29 mouse cellular contexts compared by ENCODE assay signal in the genomic region with DNA sequence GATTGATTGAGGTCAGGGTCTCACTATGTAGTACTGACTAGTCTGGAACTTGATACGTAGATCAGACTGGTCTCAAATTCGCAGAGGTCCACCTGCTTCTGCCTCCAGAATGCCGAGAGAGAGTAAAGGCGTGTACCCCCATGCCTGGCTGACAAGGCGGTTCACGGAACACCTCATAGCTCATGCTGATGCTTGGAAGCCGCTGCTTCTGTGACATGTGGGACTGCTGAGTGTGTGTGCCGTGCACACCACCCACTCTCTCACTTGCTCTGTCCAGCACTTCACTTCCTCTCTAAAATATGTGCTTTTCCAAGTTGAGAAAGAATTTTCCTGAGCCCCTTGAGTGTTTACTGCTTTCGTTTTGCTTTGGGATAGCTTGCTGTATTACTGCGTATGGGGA. TPM values are rescaled to one million over a fixed set of nuclear protein-coding genes. Genes with fewer than 3 reads are reported as not detected.
DNase-seq lines count a peak whose midpoint lies in the region; ATAC-seq and TF ChIP-seq lines count a peak whose summit lies in the region.
"Had no signal": no experiment of that assay in that cellular context is flagged by ENCODE, and none has a peak within 500 bp of the region (broad histone marks: within the 10 kb centered on the region; RNA-seq: fewer than 3 reads in every experiment).

No protein-coding gene starts in this region.

- H3K9ac ChIP-seq in kidney, postnatal 0 days (ENCODE audit: low read depth, low read length): no peak overlapping the region
- H3K9ac ChIP-seq in kidney, embryonic 15.5 days: no peak overlapping the region
- H3K9ac ChIP-seq: embryonic facial prominence, embryonic 15.5 days; forebrain, embryonic 12.5 days; heart, embryonic 13.5 days; hindbrain, embryonic 14.5 days; limb, embryonic 12.5 days; liver, embryonic 15.5 days; midbrain, embryonic 15.5 days; neural tube, embryonic 15.5 days; stomach, embryonic 15.5 days had no signal

- no peak for DNase-seq in frontal cortex, postnatal 25 days (ENCODE audit: low spot score in 2 of 2)
- DNase-seq in kidney, postnatal 0 days (ENCODE audit: low spot score): peak; percentile 44
- peak; percentile 19 for DNase-seq in lung, postnatal 10 days
- DNase-seq in lung, postnatal 25 days (ENCODE audit: low spot score): no peak
- DNase-seq in left cerebral cortex, adult 11 months (ENCODE audit: low spot score): no peak
- DNase-seq: adrenal gland, postnatal 10 days; cerebellum, adult 11 months; cerebellum, postnatal 10 days; gastrocnemius, postnatal 25 days; heart, postnatal 14 days; kidney, postnatal 4 days; layer of hippocampus, postnatal 36 days; retina, postnatal 1 day; right cerebral cortex, postnatal 14 days had no signal

- WGBS in kidney, postnatal 0 days: 63% methylated on average over 10 of the region's 10 CpGs
- WGBS in kidney, embryonic 15.5 days: 66% methylated on average over 10 of the region's 10 CpGs

- no peaks in the 10 kb centered on the region for H3K9me3 ChIP-seq in kidney, postnatal 0 days (replicated peaks; ENCODE audit: low read length)
- H3K9me3 ChIP-seq in kidney, embryonic 15.5 days (replicated peaks): no peaks in the 10 kb centered on the region
- H3K9me3 ChIP-seq: embryonic facial prominence, embryonic 10.5 days; embryonic facial prominence, embryonic 15.5 days; forebrain, embryonic 12.5 days; heart, embryonic 13.5 days; limb, embryonic 12.5 days; liver, embryonic 15.5 days; midbrain, embryonic 10.5 days; midbrain, embryonic 15.5 days; neural tube, embryonic 15.5 days; stomach, embryonic 15.5 days had no signal

- no peak for TF ChIP-seq CTCF in kidney, postnatal 0 days (IDR thresholded peaks at IDR 0.05; ENCODE audit: low read depth)

- H3K27me3 ChIP-seq in kidney, postnatal 0 days (ENCODE audit: insufficient read depth, low read length): no peaks in the 10 kb centered on the region
- no peaks in the 10 kb centered on the region for H3K27me3 ChIP-seq in kidney, embryonic 15.5 days
- H3K27me3 ChIP-seq: embryonic facial prominence, embryonic 15.5 days; forebrain, embryonic 12.5 days; heart, embryonic 13.5 days; limb, embryonic 12.5 days; liver, embryonic 15.5 days; midbrain, embryonic 15.5 days; neural tube, embryonic 15.5 days; Patski; stomach, embryonic 15.5 days had no signal

- H3K27ac ChIP-seq in kidney, postnatal 0 days: no peak overlapping the region
- H3K27ac ChIP-seq in kidney, embryonic 15.5 days: no peak overlapping the region
- H3K27ac ChIP-seq: embryonic facial prominence, embryonic 10.5 days; embryonic facial prominence, embryonic 15.5 days; forebrain, embryonic 12.5 days; heart, embryonic 13.5 days; hindbrain, embryonic 14.5 days; limb, embryonic 12.5 days; liver, embryonic 15.5 days; midbrain, embryonic 10.5 days; midbrain, embryonic 15.5 days; neural tube, embryonic 15.5 days; stomach, embryonic 15.5 days had no signal

- H3K36me3 ChIP-seq in kidney, postnatal 0 days (ENCODE audit: insufficient read depth, low read length): no peaks in the 10 kb centered on the region
- H3K36me3 ChIP-seq in kidney, embryonic 15.5 days: no peaks in the 10 kb centered on the region
- H3K36me3 ChIP-seq: embryonic facial prominence, embryonic 10.5 days; embryonic facial prominence, embryonic 15.5 days; forebrain, embryonic 12.5 days; limb, embryonic 12.5 days; liver, embryonic 15.5 days; midbrain, embryonic 10.5 days; midbrain, embryonic 15.5 days; neural tube, embryonic 15.5 days; stomach, embryonic 15.5 days had no signal

- no peak overlapping the region for H3K4me3 ChIP-seq in kidney, postnatal 0 days (replicated peaks; ENCODE audit: low read depth, low read length)
- no peak overlapping the region for H3K4me3 ChIP-seq in kidney, embryonic 15.5 days (replicated peaks)
- H3K4me3 ChIP-seq: embryonic facial prominence, embryonic 10.5 days; embryonic facial prominence, embryonic 15.5 days; forebrain, embryonic 12.5 days; heart, embryonic 13.5 days; limb, embryonic 12.5 days; liver, embryonic 15.5 days; midbrain, embryonic 10.5 days; midbrain, embryonic 15.5 days; neural tube, embryonic 15.5 days; stomach, embryonic 15.5 days had no signal

- no peak overlapping the region for H3K4me2 ChIP-seq in kidney, postnatal 0 days (ENCODE audit: low read length)
- H3K4me2 ChIP-seq in kidney, embryonic 15.5 days: no peak overlapping the region
- H3K4me2 ChIP-seq: embryonic facial prominence, embryonic 15.5 days; forebrain, embryonic 12.5 days; heart, embryonic 13.5 days; hindbrain, embryonic 14.5 days; limb, embryonic 12.5 days; liver, embryonic 15.5 days; midbrain, embryonic 15.5 days; neural tube, embryonic 15.5 days; stomach, embryonic 15.5 days had no signal

- peak; percentile 86 for ATAC-seq in frontal cortex, adult (ENCODE audit: low TSS enrichment)
- no peak for ATAC-seq in kidney, postnatal 0 days (replicated peaks; ENCODE audit: low FRiP score, low read depth)
- ATAC-seq in kidney, embryonic 15.5 days (replicated peaks; ENCODE audit: low FRiP score): no peak
- ATAC-seq: intestine, postnatal 0 days; midbrain, embryonic 15.5 days; Patski had no signal

- peaks cover 16% of the 10 kb centered on the region for H3K4me1 ChIP-seq in kidney, postnatal 0 days (replicated peaks; ENCODE audit: insufficient read depth, low read length)
- peaks cover 31% of the 10 kb centered on the region for H3K4me1 ChIP-seq in kidney, embryonic 15.5 days
- H3K4me1 ChIP-seq: liver, embryonic 15.5 days had no signal

RNA-seq across cellular contexts. Expression of a gene that starts 15.1 kb away (rescaled TPM):
- 161 and 166 TPM in 2 replicates for polyA plus RNA-seq in kidney, postnatal 0 days (2015; fragmentation: Nextera tagmentation; extraction: Ambion mirVana)
- polyA plus RNA-seq in kidney, embryonic 15.5 days (2015; fragmentation: Nextera tagmentation; extraction: Ambion mirVana): 108 and 113 TPM in 2 replicates

RNA-seq across cellular contexts. Expression of a gene that starts 39.4 kb away (rescaled TPM):
- polyA plus RNA-seq in kidney, postnatal 0 days (2015; fragmentation: Nextera tagmentation; extraction: Ambion mirVana): 42.1 and 44.4 TPM in 2 replicates
- 47.0 and 48.3 TPM in 2 replicates for polyA plus RNA-seq in kidney, embryonic 15.5 days (2015; fragmentation: Nextera tagmentation; extraction: Ambion mirVana)

Comparison
In these comparisons a context has a peak if more than half of its experiments do, and no peak if none do; other contexts are left out.
1. DNase-seq: peak in kidney, postnatal 0 days (single experiment) and lung, postnatal 10 days (single experiment); none in frontal cortex, postnatal 25 days (0 of 2), lung, postnatal 25 days (single experiment) and left cerebral cortex, adult 11 months (single experiment).